Mouse (Mus musculus): ENCODE measurements around the gene Ttbk1. TPM values are rescaled to one million over a fixed set of nuclear protein-coding genes. Genes with fewer than 3 reads are reported as not detected.

The Ttbk1 gene
- polyA plus RNA-seq, 1 experiment from 2014 or later, result 0.21 TPM

- DNase-seq (ENCODE audit: low read depth, low spot score) (no peak), ATAC-seq (no peak)
- POLR2A ChIA-PET, result no interaction called here
- no peaks in the 10 kb centered on the region for H3K27me3 ChIP-seq
- CTCF ChIA-PET, result interaction anchor here (1.0 to 1.3 kb wide), 2 partner anchors 11 to 173 kb away, joined by 3 read pairs; no protein-coding TSS in a partner anchor
- in situ Hi-C loops (cut with MboI; ENCODE audit: low pct_unique_long_range_greater_than_20kb), result no loop called here
- no peak for TF ChIP-seq CTCF (IDR thresholded peaks at IDR 0.05)
These were observed 68.8 kb downstream of the Ttbk1 start for GRCm38 (mm10) chr17:46418628-46419027.

- DNase-seq (ENCODE audit: low read depth, low spot score) (no peak), ATAC-seq (no peak)
- TF ChIP-seq CTCF (IDR thresholded peaks at IDR 0.05), result peak; percentile 66
- no peaks in the 10 kb centered on the region for H3K27me3 ChIP-seq
- ChIA-PET CTCF (interaction anchor here (0.7 to 1.9 kb wide), 4 partner anchors 10 to 160 kb away, joined by 3 to 9 read pairs (median 6); partner anchors contain the start of genes Polr1c and Yipf3), POLR2A (interaction anchor here (0.6 to 0.7 kb wide), 2 partner anchors 9 to 235 kb away, joined by 3 to 5 read pairs; no protein-coding TSS in a partner anchor)
- in situ Hi-C loops (cut with MboI; ENCODE audit: low pct_unique_long_range_greater_than_20kb), result no loop called here
These were observed 79.0 kb downstream of the Ttbk1 start for GRCm38 (mm10) chr17:46408478-46408877.

- CTCF ChIA-PET, result interaction anchor here (0.9 to 2.4 kb wide), 4 partner anchors 10 to 174 kb away, joined by 3 to 8 read pairs (median 6); no protein-coding TSS in a partner anchor
- no peak for TF ChIP-seq CTCF (IDR thresholded peaks at IDR 0.05)
These were observed 92.8 kb downstream of the Ttbk1 start for GRCm38 (mm10) chr17:46394631-46395030.

GRCm38 (mm10) chr17:46393012-46393411, 94.5 kb downstream of the Ttbk1 start:
- in situ Hi-C loops (cut with MboI; ENCODE audit: low pct_unique_long_range_greater_than_20kb), result loop anchor here (5.0 kb wide), 1 partner anchor 126 kb away; no protein-coding TSS in a partner anchor
- ATAC-seq, result no peak
- CTCF ChIA-PET, result interaction anchor here (0.8 to 2.4 kb wide), 7 partner anchors 8 to 130 kb away, joined by 3 to 8 read pairs (median 3); no protein-coding TSS in a partner anchor
- POLR2A ChIA-PET, result interaction anchor here (1.2 kb wide), 1 partner anchor 11 kb away, joined by 4 read pairs; no protein-coding TSS in a partner anchor
- TF ChIP-seq CTCF (IDR thresholded peaks at IDR 0.05), result peak; percentile 77
- no peaks in the 10 kb centered on the region for H3K27me3 ChIP-seq
- DNase-seq (ENCODE audit: low read depth, low spot score), result no peak

More at GRCm38 (mm10) chr17:46394631-46395030, 92.8 kb downstream of the Ttbk1 start:
- no peak for DNase-seq (ENCODE audit: low read depth, low spot score)
- POLR2A ChIA-PET, result no interaction called here
- ATAC-seq, result no peak
- H3K27me3 ChIP-seq, result no peaks in the 10 kb centered on the region
- in situ Hi-C loops (cut with MboI; ENCODE audit: low pct_unique_long_range_greater_than_20kb), result loop anchor here (5.0 kb wide), 1 partner anchor 127 kb away; no protein-coding TSS in a partner anchor

Other genes with a start within 250 kb of the Ttbk1 start
- gene Polr1c, start 239.6 kb downstream of the Ttbk1 start, polyA plus RNA-seq (2021), result 93.1 TPM
- gene Yipf3, start 239.6 kb downstream of the Ttbk1 start, polyA plus RNA-seq (2021), result 88.7 TPM
- 9.4 TPM for gene Lrrc73, start 234.1 kb downstream of the Ttbk1 start, polyA plus RNA-seq (2021)
- 55.3 TPM for gene Tjap1, start 204.6 kb downstream of the Ttbk1 start, polyA plus RNA-seq (2021)
- gene Dlk2, start 190.3 kb downstream of the Ttbk1 start, polyA plus RNA-seq (2021), result 1.4 TPM
- gene Abcc10, start 159.3 kb downstream of the Ttbk1 start, polyA plus RNA-seq (2021), result 7.6 TPM
- 18.6 TPM for gene Zfp318, start 103.9 kb downstream of the Ttbk1 start, polyA plus RNA-seq (2021)
- gene Crip3, start 58.7 kb downstream of the Ttbk1 start, polyA plus RNA-seq (2021), result not detected
- gene Slc22a7, start 49.2 kb downstream of the Ttbk1 start, polyA plus RNA-seq (2021), result not detected
- gene Dnph1, start 9.0 kb upstream of the Ttbk1 start, polyA plus RNA-seq (2021), result 16.9 TPM
- gene Cul9, start 58.7 kb upstream of the Ttbk1 start, polyA plus RNA-seq (2021), result 34.3 TPM
- 72.1 TPM for gene Srf, start 68.5 kb upstream of the Ttbk1 start, polyA plus RNA-seq (2021)
- 86.6 TPM for gene Ptk7, start 141.8 kb upstream of the Ttbk1 start, polyA plus RNA-seq (2021)
- gene Klc4, start 158.3 kb upstream of the Ttbk1 start, polyA plus RNA-seq (2021), result 42.3 TPM
- 124 TPM for gene Mrpl2, start 158.6 kb upstream of the Ttbk1 start, polyA plus RNA-seq (2021)
- gene Cul7, start 162.7 kb upstream of the Ttbk1 start, polyA plus RNA-seq (2021), result 109 TPM
- 46.4 TPM for gene Rrp36, start 186.7 kb upstream of the Ttbk1 start, polyA plus RNA-seq (2021)
- 150 TPM for gene Mea1, start 191.1 kb upstream of the Ttbk1 start, polyA plus RNA-seq (2021)
- 61.4 TPM for gene Klhdc3, start 193.2 kb upstream of the Ttbk1 start, polyA plus RNA-seq (2021)
- gene Ppp2r5d, start 217.4 kb upstream of the Ttbk1 start, polyA plus RNA-seq (2021), result 87.8 TPM
- 39.9 TPM for gene Pex6, start 223.8 kb upstream of the Ttbk1 start, polyA plus RNA-seq (2021)
- 0.21 TPM for gene Gnmt, start 241.5 kb upstream of the Ttbk1 start, polyA plus RNA-seq (2021)

All from Patski (cell line).